Mouse (Mus musculus) cortical plate, adult 2 months (tissue): ENCODE results near the gene Atp1a4.

Source experiments
- CTCF ChIP-seq: fragments of 200-500 bp; IDR thresholded peaks from 2 replicates; pipeline ENCODE4 v1.5.1; 2011; ENCODE audit warnings: mild to moderate bottlenecking, control low read depth, low read length; ENCODE audit not compliant: insufficient read depth; ENCODE audit errors: extremely low read depth
- POLR2A ChIP-seq: fragments of 200-500 bp; IDR thresholded peaks from 2 replicates; pipeline ENCODE4 v1.6.1; 2011; ENCODE audit warnings: mild to moderate bottlenecking, low read length, control low read depth; ENCODE audit not compliant: insufficient read depth; ENCODE audit errors: extremely low read depth

- no peak for TF ChIP-seq POLR2A
- no peak for TF ChIP-seq CTCF
These were observed 44.6 kb upstream of the Atp1a4 start for GRCm38 (mm10) chr1:172302851-172303250.
